Mouse (Mus musculus): ENCODE measurements around the gene Pcmt1. TPM values are rescaled to one million over a fixed set of nuclear protein-coding genes. Genes with fewer than 3 reads are reported as not detected.

The Pcmt1 gene
- 145 and 146 TPM in 2 replicates for polyA plus RNA-seq (2014; fragmentation: Nextera tagmentation; extraction: Ambion mirVana)

DNA sequence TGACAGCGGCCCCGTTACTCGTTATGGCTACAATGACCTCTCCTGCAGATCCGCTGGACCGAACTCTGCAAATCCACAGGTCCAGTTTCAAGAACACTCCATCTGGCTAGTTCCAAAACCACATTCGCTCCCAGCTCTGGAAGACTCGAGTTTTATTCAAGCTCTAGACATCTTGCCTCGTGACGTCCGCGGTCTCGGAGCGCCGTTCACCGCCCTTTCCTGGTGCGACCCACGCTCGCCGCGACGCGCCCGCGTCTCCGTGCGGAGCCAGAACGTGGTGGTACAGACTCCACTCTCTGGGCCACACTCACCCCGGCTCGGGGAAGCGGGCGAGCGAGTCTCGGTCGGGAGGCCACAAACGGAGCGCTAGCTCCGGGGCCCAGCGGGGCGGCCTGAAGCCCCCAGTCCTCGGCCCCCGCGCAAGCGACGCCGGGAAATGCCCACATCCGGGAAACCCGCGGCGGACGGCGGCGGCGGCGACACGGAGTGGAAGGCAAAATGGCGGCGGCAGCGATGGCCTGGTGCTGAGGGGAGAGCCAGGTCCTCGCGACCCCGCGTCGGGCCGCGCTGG lies at the start of gene Pcmt1, which contains the start of gene Lats1:
TSS of gene Pcmt1 (minus strand) at position 406 of the 571 bp plus-strand sequence.
TSS of gene Lats1 (plus strand) at position 484 of the 571 bp plus-strand sequence.
- under 1% methylated on average over 65 of the region's 65 CpGs for WGBS
- H3K27me3 ChIP-seq (ENCODE audit: control insufficient read depth, insufficient read depth, low read length) = no peaks in the 10 kb centered on the region
- peak within 1 kb of the TSS; percentile 100 for H3K4me3 ChIP-seq (ENCODE audit: low read depth, low read length)
- ATAC-seq (ENCODE audit: low FRiP score) (peak; percentile 92), DNase-seq (ENCODE audit: low spot score) (peak; percentile 91)
- H3K4me2 ChIP-seq (replicated peaks; ENCODE audit: low read depth, low read length) = peak within 1 kb of the TSS; percentile 76
- H3K4me1 ChIP-seq (replicated peaks; ENCODE audit: control insufficient read depth, insufficient read depth, low read length) = peaks cover 8% of the 10 kb centered on the region; the same call in 1 of the 2 replicates
- H3K36me3 ChIP-seq (ENCODE audit: control insufficient read depth, insufficient read depth, low read length) = no peaks in the 10 kb centered on the region
- no peaks in the 10 kb centered on the region for H3K9me3 ChIP-seq (ENCODE audit: control insufficient read depth, low read length)
- peak within 1 kb of the TSS; percentile 99 for H3K9ac ChIP-seq (ENCODE audit: low read depth, low read length)
- peak within 1 kb of the TSS; percentile 94 for H3K27ac ChIP-seq (ENCODE audit: low read depth, low read length)

- 20% methylated on average over 3 of the region's 3 CpGs for WGBS
- H3K4me3 ChIP-seq (ENCODE audit: low read depth, low read length) = peak overlapping the region; percentile 78
- DNase-seq (ENCODE audit: low spot score) (no peak), ATAC-seq (ENCODE audit: low FRiP score) (no peak)
- H3K4me1 ChIP-seq (replicated peaks; ENCODE audit: control insufficient read depth, insufficient read depth, low read length) = no peaks in the 10 kb centered on the region
- no peaks in the 10 kb centered on the region for H3K36me3 ChIP-seq (ENCODE audit: control insufficient read depth, insufficient read depth, low read length)
- no peaks in the 10 kb centered on the region for H3K9me3 ChIP-seq (ENCODE audit: control insufficient read depth, low read length)
- peak overlapping the region; percentile 12; the same call in 1 of the 2 replicates for H3K4me2 ChIP-seq (replicated peaks; ENCODE audit: low read depth, low read length)
- H3K9ac ChIP-seq (ENCODE audit: low read depth, low read length) = no peak overlapping the region
- no peaks in the 10 kb centered on the region for H3K27me3 ChIP-seq (ENCODE audit: control insufficient read depth, insufficient read depth, low read length)
- H3K27ac ChIP-seq (ENCODE audit: low read depth, low read length) = no peak overlapping the region
Observed at GRCm38 (mm10) chr10:7727011-7727410, 46.1 kb upstream of the Pcmt1 start.

- Histone ChIP-seq H3K27ac (ENCODE audit: low read depth, low read length) (0 out of 2 replicates have a peak overlapping the region, but pooled peaks have one; percentile 53), H3K4me3 (ENCODE audit: low read depth, low read length) (peak overlapping the region; percentile 78), H3K9ac (ENCODE audit: low read depth, low read length) (peak overlapping the region; percentile 70), H3K4me2 (replicated peaks; ENCODE audit: low read depth, low read length) (peak overlapping the region; percentile 75), H3K36me3 (ENCODE audit: control insufficient read depth, insufficient read depth, low read length) (no peaks in the 10 kb centered on the region), H3K9me3 (ENCODE audit: control insufficient read depth, low read length) (no peaks in the 10 kb centered on the region), H3K4me1 (replicated peaks; ENCODE audit: control insufficient read depth, insufficient read depth, low read length) (no peaks in the 10 kb centered on the region), H3K27me3 (ENCODE audit: control insufficient read depth, insufficient read depth, low read length) (no peaks in the 10 kb centered on the region)
- DNase-seq (ENCODE audit: low spot score) = no peak
- ATAC-seq (ENCODE audit: low FRiP score) = no peak
- 0% methylated on average over 8 of the region's 8 CpGs for WGBS
Observed at GRCm38 (mm10) chr10:7726501-7726812, 45.5 kb upstream of the Pcmt1 start.

DNA sequence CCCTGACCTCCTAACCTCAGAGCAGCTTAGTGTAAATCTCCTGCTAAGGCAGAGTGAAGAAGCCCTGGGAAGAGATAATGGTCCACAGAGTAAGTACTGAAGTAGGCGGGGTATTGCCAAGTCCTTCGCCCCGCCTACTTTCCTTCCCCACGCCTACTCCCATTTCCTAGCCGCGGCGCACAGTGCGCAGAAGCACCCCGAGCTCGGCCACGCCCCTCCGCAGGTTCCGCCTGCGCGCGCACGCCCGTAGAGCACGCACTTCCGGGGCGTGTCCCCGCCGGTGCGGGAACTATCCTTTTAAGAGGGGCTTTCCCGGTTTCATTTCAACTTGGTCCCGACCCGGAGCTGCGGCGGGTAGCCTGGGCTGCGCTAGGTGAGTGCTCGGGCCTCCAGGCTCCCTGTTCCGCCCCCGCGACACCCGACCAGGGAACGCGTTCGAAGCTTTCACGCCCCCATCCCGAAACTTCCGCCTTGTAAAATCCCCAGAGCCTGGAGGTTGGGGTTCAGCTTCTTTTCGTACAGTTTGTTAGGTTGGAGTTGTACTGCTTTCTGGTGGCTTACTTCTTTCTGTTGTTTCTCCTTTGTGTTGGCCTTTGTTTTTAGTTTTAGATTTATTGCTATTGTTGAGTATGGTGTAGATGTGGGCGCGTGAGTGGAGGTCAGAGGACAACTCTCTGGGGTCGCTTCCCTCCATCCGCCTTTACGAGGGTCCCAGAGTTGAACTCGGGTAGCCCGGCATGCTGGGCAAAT lies 45.0 kb upstream of the Pcmt1 start, which contains the start of gene Katna1:
TSS of gene Katna1 (plus strand) at position 250 of the 750 bp plus-strand sequence.
- Histone ChIP-seq H3K27me3 (ENCODE audit: control insufficient read depth, insufficient read depth, low read length) (no peaks in the 10 kb centered on the region), H3K4me1 (replicated peaks; ENCODE audit: control insufficient read depth, insufficient read depth, low read length) (no peaks in the 10 kb centered on the region), H3K27ac (ENCODE audit: low read depth, low read length) (0 out of 2 replicates have a peak within 1 kb of the TSS, but pooled peaks have one; percentile 53), H3K9ac (ENCODE audit: low read depth, low read length) (peak within 1 kb of the TSS; percentile 70), H3K9me3 (ENCODE audit: control insufficient read depth, low read length) (no peaks in the 10 kb centered on the region), H3K4me2 (replicated peaks; ENCODE audit: low read depth, low read length) (peak within 1 kb of the TSS; percentile 75), H3K4me3 (ENCODE audit: low read depth, low read length) (peak within 1 kb of the TSS; percentile 78), H3K36me3 (ENCODE audit: control insufficient read depth, insufficient read depth, low read length) (no peaks in the 10 kb centered on the region)
- ATAC-seq (ENCODE audit: low FRiP score) (peak; percentile 99), DNase-seq (ENCODE audit: low spot score) (peak; percentile 97)
- WGBS = under 1% methylated on average over 49 of the region's 49 CpGs

DNA sequence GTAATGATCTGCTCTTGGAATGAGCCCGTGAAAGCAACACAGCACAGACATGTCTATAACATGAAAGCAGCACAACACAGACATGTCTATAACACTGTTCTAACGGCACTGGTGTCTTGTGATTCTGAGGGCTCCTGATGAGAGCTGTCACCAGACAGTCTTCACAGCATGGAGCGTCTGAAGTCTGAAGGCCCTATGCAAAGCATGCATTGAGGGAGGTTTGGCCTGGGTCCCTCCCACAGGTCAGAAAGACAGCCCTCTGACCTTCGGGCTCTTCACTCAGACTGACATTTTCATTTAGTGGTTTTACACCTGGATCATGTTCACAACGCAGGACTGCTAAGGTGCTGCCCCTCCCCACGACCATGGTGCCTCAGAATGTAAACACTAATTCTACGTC lies 34.1 kb upstream of the Pcmt1 start:
- no peak overlapping the region for H3K4me2 ChIP-seq (replicated peaks; ENCODE audit: low read depth, low read length)
- no peaks in the 10 kb centered on the region for H3K9me3 ChIP-seq (ENCODE audit: control insufficient read depth, low read length)
- ATAC-seq (ENCODE audit: low FRiP score) (no peak), DNase-seq (ENCODE audit: low spot score) (no peak)
- H3K36me3 ChIP-seq (ENCODE audit: control insufficient read depth, insufficient read depth, low read length) = 0 out of 2 replicates have a peak, but pooled peaks cover 6% of the 10 kb centered on the region
- H3K27me3 ChIP-seq (ENCODE audit: control insufficient read depth, insufficient read depth, low read length) = no peaks in the 10 kb centered on the region
- no peak overlapping the region for H3K4me3 ChIP-seq (ENCODE audit: low read depth, low read length)
- no peak overlapping the region for H3K27ac ChIP-seq (ENCODE audit: low read depth, low read length)
- WGBS = 76% methylated on average over 7 of the region's 7 CpGs
- no peak overlapping the region for H3K9ac ChIP-seq (ENCODE audit: low read depth, low read length)
- no peaks in the 10 kb centered on the region for H3K4me1 ChIP-seq (replicated peaks; ENCODE audit: control insufficient read depth, insufficient read depth, low read length)

DNA sequence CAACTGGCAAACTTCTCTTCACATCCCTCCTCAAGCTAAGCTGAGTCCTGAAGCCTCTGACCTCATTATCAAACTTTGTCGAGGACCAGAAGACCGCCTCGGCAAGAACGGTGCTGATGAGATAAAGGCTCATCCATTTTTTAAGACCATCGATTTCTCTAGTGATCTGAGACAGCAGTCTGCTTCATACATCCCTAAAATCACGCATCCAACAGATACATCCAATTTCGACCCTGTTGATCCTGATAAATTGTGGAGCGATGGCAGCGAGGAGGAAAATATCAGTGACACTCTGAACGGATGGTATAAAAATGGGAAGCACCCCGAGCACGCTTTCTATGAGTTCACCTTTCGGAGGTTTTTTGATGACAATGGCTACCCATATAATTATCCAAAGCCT lies 31.6 kb upstream of the Pcmt1 start:
- H3K27me3 ChIP-seq (ENCODE audit: control insufficient read depth, insufficient read depth, low read length) = no peaks in the 10 kb centered on the region
- no peak overlapping the region for H3K27ac ChIP-seq (ENCODE audit: low read depth, low read length)
- no peak overlapping the region for H3K9ac ChIP-seq (ENCODE audit: low read depth, low read length)
- H3K4me2 ChIP-seq (replicated peaks; ENCODE audit: low read depth, low read length) = no peak overlapping the region
- ATAC-seq (ENCODE audit: low FRiP score) (no peak), DNase-seq (ENCODE audit: low spot score) (no peak)
- H3K4me3 ChIP-seq (ENCODE audit: low read depth, low read length) = no peak overlapping the region
- H3K9me3 ChIP-seq (ENCODE audit: control insufficient read depth, low read length) = no peaks in the 10 kb centered on the region
- 95% methylated on average over 13 of the region's 13 CpGs for WGBS
- H3K4me1 ChIP-seq (replicated peaks; ENCODE audit: control insufficient read depth, insufficient read depth, low read length) = no peaks in the 10 kb centered on the region
- 0 out of 2 replicates have a peak, but pooled peaks cover 8% of the 10 kb centered on the region for H3K36me3 ChIP-seq (ENCODE audit: control insufficient read depth, insufficient read depth, low read length)

DNA sequence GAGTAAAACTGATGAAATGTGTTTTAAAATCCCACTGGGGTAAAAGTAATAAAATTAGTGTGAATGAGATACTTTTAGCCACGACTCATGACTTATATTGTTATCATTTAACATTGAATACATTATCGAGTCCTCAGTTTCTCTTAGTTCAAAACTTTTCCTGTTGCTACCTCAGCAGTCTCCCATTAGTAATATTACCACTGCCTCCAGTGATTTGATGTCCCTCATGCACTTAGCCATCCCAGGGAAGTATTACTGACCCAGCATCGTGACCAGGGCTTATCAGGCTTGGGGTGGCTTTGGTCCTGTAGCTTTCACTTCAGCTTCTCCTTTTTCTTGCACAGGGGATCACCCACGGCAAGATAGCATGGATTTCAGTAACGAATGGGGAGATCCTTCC lies 29.2 kb upstream of the Pcmt1 start:
- ATAC-seq (ENCODE audit: low FRiP score) = no peak
- Histone ChIP-seq H3K4me1 (replicated peaks; ENCODE audit: control insufficient read depth, insufficient read depth, low read length) (no peaks in the 10 kb centered on the region), H3K36me3 (ENCODE audit: control insufficient read depth, insufficient read depth, low read length) (0 out of 2 replicates have a peak, but pooled peaks cover 8% of the 10 kb centered on the region), H3K27ac (ENCODE audit: low read depth, low read length) (no peak overlapping the region), H3K9me3 (ENCODE audit: control insufficient read depth, low read length) (no peaks in the 10 kb centered on the region), H3K4me3 (ENCODE audit: low read depth, low read length) (no peak overlapping the region), H3K9ac (ENCODE audit: low read depth, low read length) (no peak overlapping the region), H3K4me2 (replicated peaks; ENCODE audit: low read depth, low read length) (no peak overlapping the region), H3K27me3 (ENCODE audit: control insufficient read depth, insufficient read depth, low read length) (no peaks in the 10 kb centered on the region)
- 91% methylated on average over 5 of the region's 5 CpGs for WGBS
- DNase-seq (ENCODE audit: low spot score) = no peak

- H3K36me3 ChIP-seq (ENCODE audit: control insufficient read depth, insufficient read depth, low read length) = peaks cover 13% of the 10 kb centered on the region
- no peaks in the 10 kb centered on the region for H3K9me3 ChIP-seq (ENCODE audit: control insufficient read depth, low read length)
- no peak overlapping the region for H3K9ac ChIP-seq (ENCODE audit: low read depth, low read length)
- H3K4me1 ChIP-seq (replicated peaks; ENCODE audit: control insufficient read depth, insufficient read depth, low read length) = no peaks in the 10 kb centered on the region
- no peak overlapping the region for H3K27ac ChIP-seq (ENCODE audit: low read depth, low read length)
- ATAC-seq (ENCODE audit: low FRiP score) = no peak
- no peak overlapping the region for H3K4me3 ChIP-seq (ENCODE audit: low read depth, low read length)
- no peak for DNase-seq (ENCODE audit: low spot score)
- no peak overlapping the region for H3K4me2 ChIP-seq (replicated peaks; ENCODE audit: low read depth, low read length)
- WGBS = 97% methylated on average over 6 of the region's 6 CpGs
- H3K27me3 ChIP-seq (ENCODE audit: control insufficient read depth, insufficient read depth, low read length) = no peaks in the 10 kb centered on the region
Observed at GRCm38 (mm10) chr10:7702586-7702985, 21.6 kb upstream of the Pcmt1 start.
